Mouse (Mus musculus) midbrain, embryonic 12.5 days (tissue): Measurements from ENCODE around the gene Clic5. TPM values are rescaled to one million over a fixed set of nuclear protein-coding genes. Genes with fewer than 3 reads are reported as not detected.

Experiments
- ATAC-seq: fragments of 200-750 bp; cut with Nextera tagmentation; 2 replicates; pipeline ENCODE4 v1.8.0; 2017; ENCODE audit warnings: low read depth, moderate TSS enrichment, moderate library complexity; ENCODE audit not compliant: low FRiP score
- H3K27ac ChIP-seq: fragments of 300-500 bp; sonication (generic); replicated peaks from 2 replicates; pipeline ENCODE4 v1.5.1; 2016; ENCODE audit warnings: mild to moderate bottlenecking
- H3K27me3 ChIP-seq: fragments of 300-500 bp; sonication (generic); 2 replicates; pipeline ENCODE4 v1.6.1; 2016; ENCODE audit warnings: mild to moderate bottlenecking
- H3K36me3 ChIP-seq: fragments of 300-500 bp; sonication (generic); 2 replicates; pipeline ENCODE4 v1.6.1; 2016
- H3K4me1 ChIP-seq: fragments of 300-500 bp; sonication (generic); 2 replicates; pipeline ENCODE4 v1.6.1; 2016
- H3K4me2 ChIP-seq: fragments of 300-500 bp; sonication (generic); replicated peaks from 2 replicates; pipeline ENCODE4 v1.6.1; 2016; ENCODE audit warnings: mild to moderate bottlenecking, moderate library complexity
- H3K4me3 ChIP-seq: fragments of 300-500 bp; sonication (generic); 2 replicates; pipeline ENCODE4 v1.5.1; 2016; ENCODE audit warnings: mild to moderate bottlenecking
- H3K9ac ChIP-seq: fragments of 300-500 bp; sonication (generic); replicated peaks from 2 replicates; pipeline ENCODE4 v1.6.1; 2016; ENCODE audit warnings: mild to moderate bottlenecking, moderate library complexity
- H3K9me3 ChIP-seq: fragments of 300-500 bp; sonication (generic); 2 replicates; pipeline ENCODE4 v1.6.1; 2016; ENCODE audit warnings: mild to moderate bottlenecking
- WGBS: fragments of 180-500 bp; shearing (Covaris S2); methylation state at CpG from one replicate; pipeline ENCODE4 v1.1.7; 2016; 5-methylcytosine and 5-hydroxymethylcytosine counted together
- polyA plus RNA-seq: library from polyadenylated mRNA; unstranded; fragments of >200 nt; fragmentation: Nextera tagmentation; extraction: Ambion mirVana; gene quantifications from 2 replicates; pipeline ENCODE4 v1.2.1, GENCODE M21; 2016

The Clic5 gene
- polyA plus RNA-seq, 1 experiment from 2014 or later = 1.6 TPM

DNA sequence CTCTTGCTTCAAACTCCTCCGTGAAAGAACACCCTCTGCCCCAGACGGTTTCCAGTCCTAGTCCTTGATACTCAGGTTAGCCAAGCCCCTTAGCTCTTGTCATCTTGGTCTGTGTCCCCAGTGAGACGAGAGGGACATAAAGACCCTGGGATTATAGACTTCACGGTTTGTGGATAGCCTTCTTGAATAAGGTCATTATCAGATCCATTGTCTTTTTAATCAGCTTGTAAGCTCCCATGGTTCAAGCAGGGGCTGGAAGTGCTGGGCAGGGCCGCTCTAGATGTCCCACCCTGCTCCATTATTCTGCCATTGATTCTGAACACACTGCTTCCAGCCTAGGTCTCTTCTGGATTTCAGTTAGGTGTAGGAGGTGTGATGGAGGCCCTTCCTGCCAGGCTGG lies 55.7 kb downstream of the Clic5 start:
- Histone ChIP-seq H3K9me3 (peaks cover 4% of the 10 kb centered on the region; the same call in 1 of the 2 replicates), H3K27me3 (peaks cover 12% of the 10 kb centered on the region), H3K4me2 (no peak overlapping the region), H3K4me3 (no peak overlapping the region), H3K9ac (no peak overlapping the region), H3K4me1 (peaks cover 8% of the 10 kb centered on the region), H3K27ac (no peak overlapping the region), H3K36me3 (no peaks in the 10 kb centered on the region)
- WGBS = 12% methylated on average over 5 of the region's 5 CpGs
- no peak for ATAC-seq

DNA sequence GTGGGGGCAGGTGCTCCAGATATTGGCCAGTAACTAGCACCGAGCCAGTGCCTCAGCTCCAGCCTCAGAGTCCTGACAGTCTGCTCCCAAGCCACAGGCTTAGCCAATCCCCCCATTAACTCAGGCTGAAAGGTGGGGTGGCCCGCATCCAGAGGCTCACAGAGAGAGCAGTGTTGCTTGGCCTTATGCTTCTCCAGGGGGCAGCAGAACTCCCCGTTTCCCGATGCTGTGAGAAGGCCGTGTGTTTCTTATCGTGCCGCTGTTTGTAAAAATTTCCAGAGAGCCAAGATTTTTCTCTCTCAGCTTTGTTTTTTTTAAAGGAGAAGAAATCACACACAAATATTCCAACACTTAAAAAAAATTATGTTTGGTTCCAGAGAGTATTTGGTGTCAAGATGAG lies 56.2 kb downstream of the Clic5 start:
- Histone ChIP-seq H3K4me2 (no peak overlapping the region), H3K36me3 (no peaks in the 10 kb centered on the region), H3K27ac (no peak overlapping the region), H3K4me3 (no peak overlapping the region), H3K9ac (no peak overlapping the region), H3K9me3 (peaks cover 4% of the 10 kb centered on the region; the same call in 1 of the 2 replicates), H3K4me1 (peaks cover 2% of the 10 kb centered on the region; the same call in 1 of the 2 replicates), H3K27me3 (peaks cover 12% of the 10 kb centered on the region)
- ATAC-seq = no peak
- WGBS = 19% methylated on average over 7 of the region's 7 CpGs

DNA sequence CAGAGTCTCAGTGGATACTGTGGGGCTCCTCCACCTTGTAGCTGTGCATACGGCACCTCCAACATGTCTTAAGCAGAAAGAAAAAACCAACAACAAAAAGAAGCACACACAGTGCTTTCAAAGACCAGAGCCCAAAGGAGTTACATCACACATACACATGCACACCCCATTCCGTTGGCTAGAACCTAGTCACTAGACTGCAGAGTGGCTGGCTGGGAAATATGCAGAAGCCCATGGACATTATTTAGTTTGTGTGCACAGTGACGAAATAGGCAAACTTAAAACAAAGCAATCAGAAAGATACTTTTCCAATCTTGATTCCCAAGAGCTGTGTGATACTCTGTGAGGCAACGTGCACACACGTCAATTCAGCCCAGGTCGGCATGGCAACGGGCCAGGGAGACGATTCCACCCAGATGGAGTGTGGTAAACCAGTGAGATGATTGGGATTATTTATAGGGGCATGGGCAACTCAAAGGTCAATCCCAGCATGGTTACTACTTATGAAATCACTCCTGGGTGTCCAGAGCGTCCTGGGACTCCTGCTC lies 57.8 kb downstream of the Clic5 start:
- Histone ChIP-seq H3K4me1 (no peaks in the 10 kb centered on the region), H3K4me2 (no peak overlapping the region), H3K4me3 (no peak overlapping the region), H3K36me3 (no peaks in the 10 kb centered on the region), H3K27me3 (peaks cover 12% of the 10 kb centered on the region), H3K9me3 (peaks cover 4% of the 10 kb centered on the region; the same call in 1 of the 2 replicates), H3K9ac (no peak overlapping the region), H3K27ac (no peak overlapping the region)
- 60% methylated on average over 9 of the region's 9 CpGs for WGBS
- no peak for ATAC-seq

DNA sequence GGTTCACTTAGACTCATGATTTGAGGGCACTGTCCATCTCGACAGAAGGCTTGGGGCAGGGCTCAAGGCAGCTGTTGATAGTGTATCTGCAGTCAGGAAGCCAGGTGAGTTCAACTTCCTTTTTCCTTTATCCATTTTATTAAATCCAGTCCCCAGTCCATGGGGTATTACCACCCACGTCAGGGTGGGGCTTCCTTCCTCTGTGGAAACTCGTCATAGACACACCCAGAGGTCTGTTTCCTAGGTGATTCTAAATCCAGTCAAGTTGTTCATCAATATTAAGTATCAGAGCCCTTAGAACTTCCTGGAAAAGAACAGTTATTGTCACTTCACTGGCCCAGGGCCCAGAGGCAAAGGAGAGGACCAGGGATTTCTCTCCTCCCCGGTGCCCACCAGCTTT lies 61.2 kb downstream of the Clic5 start:
- no peaks in the 10 kb centered on the region for H3K4me1 ChIP-seq
- no peak overlapping the region for H3K27ac ChIP-seq
- peaks cover 10% of the 10 kb centered on the region for H3K27me3 ChIP-seq
- H3K9me3 ChIP-seq = peaks cover 4% of the 10 kb centered on the region; the same call in 1 of the 2 replicates
- H3K36me3 ChIP-seq = no peaks in the 10 kb centered on the region
- H3K4me3 ChIP-seq = no peak overlapping the region
- ATAC-seq = no peak
- 77% methylated on average over 4 of the region's 4 CpGs for WGBS
- H3K4me2 ChIP-seq = no peak overlapping the region
- H3K9ac ChIP-seq = no peak overlapping the region

DNA sequence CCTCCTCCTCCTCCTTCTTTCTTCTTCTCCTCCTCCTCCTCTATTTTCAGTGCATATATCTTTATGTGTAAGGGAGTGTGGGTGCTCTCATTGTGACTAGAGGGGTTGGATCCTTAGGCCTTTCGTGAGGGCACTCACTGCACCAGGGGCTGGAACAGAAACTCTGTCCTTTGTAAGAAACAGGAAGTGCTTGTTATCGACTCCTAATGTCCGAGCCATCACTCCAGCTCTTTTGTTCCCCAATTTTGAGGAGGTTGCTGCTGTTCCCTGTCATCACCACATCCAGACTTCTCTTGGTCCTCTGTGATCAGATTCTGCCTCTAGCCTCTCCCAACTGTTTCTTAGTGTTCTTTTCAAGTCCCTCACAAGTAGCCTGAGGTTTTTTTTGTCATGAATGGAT lies 64.3 kb downstream of the Clic5 start:
- Histone ChIP-seq H3K4me3 (no peak overlapping the region), H3K27ac (no peak overlapping the region), H3K27me3 (0 out of 2 replicates have a peak, but pooled peaks cover 4% of the 10 kb centered on the region), H3K4me1 (no peaks in the 10 kb centered on the region), H3K36me3 (no peaks in the 10 kb centered on the region), H3K9ac (no peak overlapping the region), H3K4me2 (no peak overlapping the region), H3K9me3 (peaks cover 4% of the 10 kb centered on the region; the same call in 1 of the 2 replicates)
- 80% methylated on average over 3 of the region's 3 CpGs for WGBS
- no peak for ATAC-seq

DNA sequence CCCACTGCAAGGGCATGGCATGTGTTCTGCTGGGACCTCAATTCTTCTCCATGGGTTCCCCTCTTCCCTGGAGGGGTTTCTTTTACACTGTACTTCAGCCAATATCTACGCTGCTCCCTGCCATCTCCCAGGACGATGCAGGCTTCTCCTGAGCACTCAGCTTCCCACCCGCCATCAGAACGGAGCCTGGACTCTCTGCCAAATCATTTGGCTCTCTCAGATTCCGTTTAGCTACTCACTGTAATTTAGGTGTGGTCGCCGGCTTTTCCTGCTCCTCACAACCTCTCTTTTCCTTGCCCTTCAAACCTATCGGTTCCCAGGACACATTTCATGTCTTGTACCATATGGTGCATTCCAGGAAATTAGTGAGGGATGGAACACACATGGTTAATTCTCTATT lies 66.3 kb downstream of the Clic5 start:
- Histone ChIP-seq H3K4me3 (no peak overlapping the region), H3K9ac (no peak overlapping the region), H3K9me3 (peaks cover 4% of the 10 kb centered on the region; the same call in 1 of the 2 replicates), H3K4me2 (no peak overlapping the region), H3K27ac (no peak overlapping the region), H3K4me1 (no peaks in the 10 kb centered on the region), H3K36me3 (no peaks in the 10 kb centered on the region), H3K27me3 (peaks cover 4% of the 10 kb centered on the region; the same call in 1 of the 2 replicates)
- ATAC-seq = no peak
- WGBS = 68% methylated on average over 8 of the region's 8 CpGs

DNA sequence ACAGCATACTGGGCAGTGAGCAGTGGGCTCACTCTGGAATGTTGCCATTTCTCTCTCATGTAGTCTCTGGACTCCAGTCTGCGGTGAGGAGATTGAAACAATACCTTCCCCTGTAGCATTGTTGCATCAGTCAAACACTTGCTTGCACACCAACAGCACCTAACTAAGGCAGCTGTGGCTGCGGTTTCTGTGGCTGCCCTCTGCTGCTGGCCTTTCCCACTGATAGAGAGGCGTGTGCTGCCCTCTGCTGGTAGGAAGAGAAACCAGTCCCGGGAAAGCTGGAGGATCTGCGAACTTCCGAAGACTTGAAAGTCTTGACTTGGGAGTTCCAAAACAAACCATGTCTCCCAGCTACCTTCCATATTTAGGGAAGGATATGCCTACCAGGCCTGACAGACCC lies 68.2 kb downstream of the Clic5 start:
- H3K27ac ChIP-seq = no peak overlapping the region
- peak; percentile 54 for ATAC-seq
- H3K4me3 ChIP-seq = no peak overlapping the region
- H3K4me1 ChIP-seq = no peaks in the 10 kb centered on the region
- no peak overlapping the region for H3K9ac ChIP-seq
- no peak overlapping the region for H3K4me2 ChIP-seq
- H3K36me3 ChIP-seq = no peaks in the 10 kb centered on the region
- peaks cover 18% of the 10 kb centered on the region for H3K27me3 ChIP-seq
- WGBS = 5% methylated on average over 6 of the region's 6 CpGs
- no peaks in the 10 kb centered on the region for H3K9me3 ChIP-seq

DNA sequence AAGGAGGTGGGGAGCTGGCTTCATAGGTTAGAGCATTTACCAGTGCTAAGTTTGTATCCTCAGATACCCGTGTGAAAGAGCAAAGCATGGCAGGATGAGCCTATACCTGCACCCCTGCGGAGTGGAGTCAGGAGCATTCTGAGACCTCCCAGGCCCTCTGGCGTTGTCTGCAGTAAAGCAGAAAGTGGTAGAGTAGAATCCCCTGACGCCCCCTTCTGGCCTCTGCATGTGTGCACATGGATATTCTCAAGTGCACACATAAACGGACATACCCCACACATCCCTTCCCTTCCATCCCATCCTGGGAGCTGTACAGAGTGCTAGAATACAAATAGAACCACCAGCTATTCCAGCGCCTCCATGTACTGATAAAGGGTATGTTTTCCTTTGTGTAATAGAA lies 70.9 kb downstream of the Clic5 start:
- Histone ChIP-seq H3K27ac (no peak overlapping the region), H3K9me3 (no peaks in the 10 kb centered on the region), H3K4me3 (no peak overlapping the region), H3K36me3 (no peaks in the 10 kb centered on the region), H3K4me1 (no peaks in the 10 kb centered on the region), H3K27me3 (peaks cover 17% of the 10 kb centered on the region), H3K9ac (no peak overlapping the region), H3K4me2 (no peak overlapping the region)
- ATAC-seq = no peak
- 30% methylated on average over 6 of the region's 6 CpGs for WGBS

DNA sequence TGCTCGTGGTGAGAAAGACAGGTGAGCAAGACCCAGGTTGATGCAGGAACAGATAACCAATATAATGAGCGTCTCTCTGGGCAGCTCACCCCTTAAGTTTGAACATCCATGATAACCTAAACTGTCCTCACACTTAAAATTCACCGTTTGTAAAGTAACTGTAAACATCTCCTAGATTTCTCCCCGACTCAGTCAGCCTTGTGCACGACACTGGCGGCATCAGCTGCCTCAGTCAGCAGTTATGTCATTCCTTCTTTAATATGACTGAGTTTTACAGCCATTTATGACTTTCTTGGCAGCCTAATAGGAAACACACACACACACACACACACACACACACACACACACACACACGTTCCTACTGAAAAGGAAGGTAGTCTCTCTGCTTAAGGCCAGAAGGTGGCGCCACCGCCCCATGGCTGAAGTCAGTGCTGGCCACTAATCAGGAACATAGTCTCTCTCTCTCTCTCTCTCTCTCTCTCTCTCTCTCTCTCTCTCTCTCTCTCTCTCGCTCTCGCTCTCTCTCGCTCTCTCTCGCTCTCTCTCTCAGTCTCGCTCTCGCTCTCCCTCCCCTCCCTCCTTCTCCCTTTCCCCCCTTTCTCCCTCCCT lies 73.3 kb downstream of the Clic5 start:
- H3K27ac ChIP-seq = no peak overlapping the region
- H3K27me3 ChIP-seq = peaks cover 14% of the 10 kb centered on the region
- peak; percentile 77; the same call in 1 of the 2 replicates for ATAC-seq
- WGBS = 36% methylated on average over 9 of the region's 15 CpGs
- no peak overlapping the region for H3K4me3 ChIP-seq
- H3K9me3 ChIP-seq = no peaks in the 10 kb centered on the region
- H3K9ac ChIP-seq = no peak overlapping the region
- peak overlapping the region; percentile 33 for H3K4me2 ChIP-seq
- H3K4me1 ChIP-seq = no peaks in the 10 kb centered on the region
- no peaks in the 10 kb centered on the region for H3K36me3 ChIP-seq

DNA sequence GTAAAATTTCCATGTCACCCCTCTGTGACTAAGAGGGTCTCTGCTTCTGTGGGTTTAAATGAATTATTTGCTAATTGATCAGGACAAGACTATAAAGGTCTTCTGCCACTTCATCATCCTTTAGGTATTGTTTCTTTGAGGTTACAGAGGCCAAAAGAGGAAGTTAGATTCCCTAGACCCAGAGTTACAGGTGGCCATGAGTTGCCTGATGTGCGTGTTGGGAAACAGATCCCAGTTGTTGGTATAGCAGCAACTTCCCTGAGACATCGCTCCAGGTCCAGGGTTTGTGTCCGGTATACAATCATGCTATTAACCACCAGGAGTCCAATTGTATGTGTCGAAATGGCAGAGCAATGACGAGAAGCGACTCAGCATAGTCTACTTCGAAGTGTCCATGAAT lies 81.7 kb downstream of the Clic5 start:
- H3K4me1 ChIP-seq = no peaks in the 10 kb centered on the region
- no peaks in the 10 kb centered on the region for H3K36me3 ChIP-seq
- no peak overlapping the region for H3K4me3 ChIP-seq
- 94% methylated on average over 7 of the region's 7 CpGs for WGBS
- H3K4me2 ChIP-seq = no peak overlapping the region
- ATAC-seq = no peak
- H3K27ac ChIP-seq = no peak overlapping the region
- H3K27me3 ChIP-seq = no peaks in the 10 kb centered on the region; the same call in 1 of the 2 replicates
- no peak overlapping the region for H3K9ac ChIP-seq
- no peaks in the 10 kb centered on the region for H3K9me3 ChIP-seq

DNA sequence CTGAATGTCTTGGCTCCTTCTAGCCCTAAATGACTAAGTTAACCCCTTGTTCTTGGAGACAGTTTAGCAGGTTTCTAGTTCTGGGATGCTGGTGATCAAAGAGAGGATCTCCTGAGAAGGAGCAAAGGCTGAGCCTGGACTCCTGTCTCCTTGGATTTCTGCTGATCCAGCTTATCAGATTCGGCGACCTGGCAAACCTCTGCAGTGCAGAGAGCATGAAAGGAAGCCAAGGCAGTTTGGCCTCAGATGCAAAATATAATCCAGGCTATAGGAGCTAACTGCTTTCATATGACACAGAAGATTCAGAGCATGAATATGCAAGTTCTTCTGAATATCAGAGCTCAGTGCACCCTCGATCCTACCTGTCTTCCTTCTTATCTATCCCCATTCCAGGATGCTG lies 83.0 kb downstream of the Clic5 start:
- Histone ChIP-seq H3K9me3 (no peaks in the 10 kb centered on the region), H3K4me3 (no peak overlapping the region), H3K4me2 (no peak overlapping the region), H3K9ac (no peak overlapping the region), H3K4me1 (no peaks in the 10 kb centered on the region), H3K36me3 (no peaks in the 10 kb centered on the region), H3K27ac (no peak overlapping the region), H3K27me3 (no peaks in the 10 kb centered on the region)
- no peak for ATAC-seq
- WGBS = 87% methylated on average over 3 of the region's 3 CpGs

DNA sequence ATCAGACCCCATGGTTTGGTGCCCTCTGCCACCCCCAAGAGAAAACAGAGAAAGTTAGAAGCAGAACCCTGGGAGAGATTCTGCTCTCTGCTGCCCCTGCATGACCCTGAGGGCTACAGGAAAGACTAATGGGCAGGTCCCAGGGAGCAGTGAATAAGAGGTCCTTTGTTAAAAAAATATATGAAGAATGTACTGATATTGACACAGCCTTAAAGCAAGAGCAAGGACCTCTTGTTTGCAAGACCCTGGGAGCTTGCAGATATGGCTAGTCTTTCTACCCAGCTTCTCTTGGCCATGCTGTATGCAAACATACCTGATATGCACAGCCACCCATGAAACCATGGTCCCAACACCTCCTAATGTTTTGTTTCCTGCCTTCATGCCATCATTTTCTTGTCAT lies 86.4 kb downstream of the Clic5 start:
- no peaks in the 10 kb centered on the region for H3K27me3 ChIP-seq
- H3K9me3 ChIP-seq = no peaks in the 10 kb centered on the region
- no peak overlapping the region for H3K27ac ChIP-seq
- no peak for ATAC-seq
- H3K4me2 ChIP-seq = no peak overlapping the region
- no peaks in the 10 kb centered on the region for H3K36me3 ChIP-seq
- H3K9ac ChIP-seq = no peak overlapping the region
- H3K4me1 ChIP-seq = no peaks in the 10 kb centered on the region
- H3K4me3 ChIP-seq = no peak overlapping the region

DNA sequence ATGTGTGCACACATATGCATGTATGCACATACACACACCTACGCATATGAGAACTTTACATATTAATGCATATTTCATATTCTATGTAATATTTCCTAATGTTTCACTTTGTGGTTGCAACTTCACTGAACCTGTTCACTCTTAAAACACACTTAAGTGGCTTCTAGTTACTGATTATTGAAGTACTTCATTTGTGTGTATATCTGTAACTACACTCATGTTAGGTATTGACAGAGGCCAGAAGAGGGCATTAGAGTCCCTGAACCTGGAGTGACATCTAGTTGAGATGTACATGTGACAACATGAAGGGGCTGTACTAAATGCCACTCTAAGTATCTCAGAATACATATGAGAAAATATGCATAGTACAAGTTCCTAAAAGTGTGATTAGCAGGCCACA lies 99.9 kb downstream of the Clic5 start:
- Histone ChIP-seq H3K27me3 (no peaks in the 10 kb centered on the region), H3K9me3 (no peaks in the 10 kb centered on the region), H3K4me3 (no peak overlapping the region), H3K4me1 (no peaks in the 10 kb centered on the region), H3K27ac (no peak overlapping the region), H3K36me3 (no peaks in the 10 kb centered on the region), H3K9ac (no peak overlapping the region), H3K4me2 (no peak overlapping the region)
- WGBS = 97% methylated on average over 1 of the region's 1 CpGs
- no peak for ATAC-seq
